Mouse (Mus musculus): Measurements from ENCODE around the gene Ubald2. TPM values are rescaled to one million over a fixed set of nuclear protein-coding genes. Genes with fewer than 3 reads are reported as not detected.
"Not testable (repeated sequence)": the region's sequence is repeated elsewhere in the genome, so short reads cannot be mapped to it uniquely, and the experiment has no call there.

Gene Ubald2
- polyA plus RNA-seq, 1 experiment from 2014 or later: 92.4 TPM

DNA sequence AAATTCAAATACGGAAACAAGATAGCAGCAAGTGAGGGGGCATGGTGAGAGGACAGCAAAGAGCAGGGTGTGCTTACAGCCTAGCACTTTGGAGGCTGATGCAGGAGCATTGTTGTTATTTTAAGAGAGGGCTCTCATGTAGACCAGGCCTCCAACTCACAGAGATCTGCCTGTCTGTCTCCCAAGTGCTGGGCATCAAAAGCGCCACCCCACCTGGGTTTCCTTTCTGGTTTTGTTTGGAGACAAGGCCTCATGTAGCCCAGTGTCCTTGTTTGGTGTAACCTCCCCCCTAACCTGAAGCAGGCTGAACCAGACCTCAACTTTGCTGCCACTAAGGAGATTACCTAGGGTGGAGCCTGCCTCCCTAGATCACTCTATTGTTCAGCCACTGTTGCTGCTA lies 11.3 kb upstream of the Ubald2 start:
- Histone ChIP-seq H3K36me3 (ENCODE audit: control insufficient read depth, insufficient read depth, low read length) (no peaks in the 10 kb centered on the region), H3K27me3 (ENCODE audit: control insufficient read depth, insufficient read depth, low read length) (no peaks in the 10 kb centered on the region), H3K9ac (ENCODE audit: low read length) (no peak overlapping the region), H3K27ac (ENCODE audit: low read depth, low read length) (no peak overlapping the region), H3K4me3 (ENCODE audit: low read depth, low read length) (no peak overlapping the region), H3K9me3 (ENCODE audit: control insufficient read depth, low read length) (no peaks in the 10 kb centered on the region), H3K4me2 (ENCODE audit: low read depth) (no peak overlapping the region), H3K4me1 (ENCODE audit: control insufficient read depth, insufficient read depth, low read length) (no peaks in the 10 kb centered on the region; the same call in 1 of the 2 replicates)
- 82% methylated on average over 2 of the region's 2 CpGs for WGBS
- ATAC-seq (ENCODE audit: insufficient read depth, low FRiP score, low TSS enrichment) (no peak), DNase-seq (ENCODE audit: low spot score) (no peak)

DNA sequence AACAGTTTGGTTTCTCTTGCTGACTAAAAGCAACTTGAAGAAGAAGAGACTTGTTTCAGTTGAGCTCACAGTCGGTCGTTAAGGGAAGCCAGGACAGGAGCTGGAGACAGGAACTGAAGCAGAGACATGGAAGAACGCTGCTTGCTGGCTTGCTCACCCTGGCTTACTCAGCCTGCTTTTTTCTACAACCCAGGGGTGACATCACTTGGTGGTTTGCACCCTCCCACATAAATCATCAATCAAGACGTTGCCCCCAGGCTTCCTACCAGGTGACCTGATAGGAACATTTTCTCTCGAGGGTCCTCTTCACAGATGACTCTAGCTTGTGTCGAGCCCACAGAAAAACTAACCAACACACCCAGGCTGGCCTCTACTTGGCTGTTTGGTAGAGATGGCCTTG lies 10.7 kb upstream of the Ubald2 start:
- no peak overlapping the region for H3K27ac ChIP-seq (ENCODE audit: low read depth, low read length)
- H3K9ac ChIP-seq (ENCODE audit: low read length): no peak overlapping the region
- no peak overlapping the region for H3K4me3 ChIP-seq (ENCODE audit: low read depth, low read length)
- no peaks in the 10 kb centered on the region for H3K36me3 ChIP-seq (ENCODE audit: control insufficient read depth, insufficient read depth, low read length)
- no peaks in the 10 kb centered on the region for H3K27me3 ChIP-seq (ENCODE audit: control insufficient read depth, insufficient read depth, low read length)
- H3K4me2 ChIP-seq (ENCODE audit: low read depth): no peak overlapping the region
- no peaks in the 10 kb centered on the region for H3K9me3 ChIP-seq (ENCODE audit: control insufficient read depth, low read length)
- no peak for ATAC-seq (ENCODE audit: insufficient read depth, low FRiP score, low TSS enrichment)
- DNase-seq (ENCODE audit: low spot score): no peak
- WGBS: 78% methylated on average over 6 of the region's 6 CpGs
- no peaks in the 10 kb centered on the region; the same call in 1 of the 2 replicates for H3K4me1 ChIP-seq (ENCODE audit: control insufficient read depth, insufficient read depth, low read length)

DNA sequence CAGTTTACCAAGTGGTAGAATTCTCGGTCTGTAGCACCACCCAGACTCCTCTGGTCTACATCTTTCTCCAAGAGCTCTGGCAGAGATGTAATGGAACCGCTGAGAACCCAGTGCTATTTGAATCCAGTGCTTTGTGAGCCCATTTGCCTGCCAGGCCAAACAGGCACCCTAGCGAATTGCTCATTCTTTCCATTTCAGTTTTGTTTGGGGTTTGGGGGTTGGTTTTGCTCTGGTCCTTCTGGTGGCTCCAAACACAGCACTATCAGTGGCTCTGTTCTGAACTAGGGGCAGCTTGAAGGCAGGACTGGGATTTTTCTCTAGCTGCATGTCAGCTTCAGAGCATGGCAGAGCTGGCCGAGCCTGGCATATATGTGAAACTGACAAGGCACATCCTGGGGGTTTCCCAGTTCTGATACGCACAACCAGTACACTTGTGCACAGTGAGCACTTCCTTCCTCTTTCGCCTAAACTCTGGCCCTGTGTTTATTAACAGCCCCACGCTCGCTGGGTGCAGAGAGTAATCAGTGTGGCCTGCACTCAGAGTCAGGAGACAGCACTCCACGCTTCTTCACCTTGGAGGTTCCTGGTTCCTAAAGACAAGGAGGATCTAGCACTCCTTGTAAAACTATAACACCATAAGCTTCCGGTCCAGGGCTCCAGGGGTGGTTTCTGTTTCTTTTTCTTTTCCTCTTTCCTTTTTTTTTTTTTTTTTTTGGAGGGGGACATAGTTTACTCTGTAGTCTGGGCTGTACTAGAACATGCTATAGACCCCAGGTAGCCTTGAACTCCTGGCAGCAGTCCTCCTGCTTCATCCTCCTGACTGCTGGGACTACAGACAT lies 9.9 kb upstream of the Ubald2 start:
- Histone ChIP-seq H3K36me3 (ENCODE audit: control insufficient read depth, insufficient read depth, low read length) (no peaks in the 10 kb centered on the region), H3K9me3 (ENCODE audit: control insufficient read depth, low read length) (no peaks in the 10 kb centered on the region), H3K9ac (ENCODE audit: low read length) (no peak overlapping the region), H3K27me3 (ENCODE audit: control insufficient read depth, insufficient read depth, low read length) (no peaks in the 10 kb centered on the region), H3K4me2 (ENCODE audit: low read depth) (no peak overlapping the region), H3K27ac (ENCODE audit: low read depth, low read length) (no peak overlapping the region), H3K4me3 (ENCODE audit: low read depth, low read length) (no peak overlapping the region), H3K4me1 (ENCODE audit: control insufficient read depth, insufficient read depth, low read length) (no peaks in the 10 kb centered on the region)
- ATAC-seq (ENCODE audit: insufficient read depth, low FRiP score, low TSS enrichment) (no peak), DNase-seq (ENCODE audit: low spot score) (no peak)
- 79% methylated on average over 10 of the region's 10 CpGs for WGBS

DNA sequence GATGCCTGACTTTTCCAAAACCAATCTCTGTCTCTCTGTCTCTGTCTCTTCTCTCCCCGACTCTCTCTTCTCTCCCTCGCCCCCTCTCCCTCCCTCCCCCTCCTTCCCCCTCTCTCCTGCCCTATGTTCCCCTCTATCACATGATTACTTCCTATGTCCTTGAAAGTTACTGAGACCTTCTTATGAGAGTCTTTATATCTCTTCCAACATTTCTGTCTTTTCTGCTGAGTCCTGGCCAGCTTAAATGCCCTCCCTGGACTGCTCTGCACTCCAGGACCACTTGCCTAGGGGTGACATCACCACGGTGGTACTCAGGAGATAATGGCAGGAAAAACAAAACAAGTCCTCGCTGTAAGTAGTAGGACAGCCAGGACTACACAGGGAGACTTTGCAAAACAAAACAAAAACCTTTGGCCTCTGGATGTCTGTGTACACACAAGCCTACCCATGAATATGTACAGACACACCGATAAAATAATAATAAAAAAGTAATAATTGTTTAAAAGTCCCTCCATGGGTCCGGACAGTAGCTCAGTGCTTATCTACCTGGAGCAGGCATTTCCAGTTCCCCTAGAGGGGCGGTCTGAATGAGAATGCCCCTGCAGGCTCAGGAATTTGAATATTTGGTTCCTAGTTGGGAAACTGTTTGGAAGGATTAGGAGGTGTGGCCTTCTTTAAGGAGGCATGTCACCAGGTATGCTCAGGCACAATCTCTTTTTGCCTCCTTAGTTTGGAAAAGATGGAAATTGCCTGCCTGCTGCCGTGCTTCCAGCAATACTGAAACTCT lies 9.1 kb upstream of the Ubald2 start:
- no peak overlapping the region for H3K9ac ChIP-seq (ENCODE audit: low read length)
- ATAC-seq (ENCODE audit: insufficient read depth, low FRiP score, low TSS enrichment): no peak
- 62% methylated on average over 8 of the region's 8 CpGs for WGBS

DNA sequence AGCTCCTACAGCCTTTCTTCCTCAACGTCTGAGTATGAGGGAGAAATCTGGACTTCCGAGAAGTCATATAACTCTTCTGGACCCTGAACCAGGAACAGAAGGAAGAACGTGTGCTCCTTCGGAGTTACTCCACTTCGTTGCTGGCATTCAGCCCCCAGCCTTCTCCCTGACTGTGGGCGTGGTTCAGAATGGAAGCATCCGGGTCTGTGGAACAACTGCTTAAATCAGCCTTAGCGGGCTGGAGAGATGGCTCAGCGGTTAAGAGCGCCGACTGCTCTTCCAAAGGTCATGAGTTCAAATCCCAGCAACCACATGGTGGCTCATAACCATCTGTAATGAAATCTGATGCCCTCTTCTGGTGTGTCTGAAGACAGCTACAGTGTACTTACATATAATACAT lies 7.6 kb upstream of the Ubald2 start:
- H3K27me3 ChIP-seq (ENCODE audit: control insufficient read depth, insufficient read depth, low read length); H3K4me1 ChIP-seq (ENCODE audit: control insufficient read depth, insufficient read depth, low read length); H3K36me3 ChIP-seq (ENCODE audit: control insufficient read depth, insufficient read depth, low read length); H3K4me3 ChIP-seq (ENCODE audit: low read depth, low read length); DNase-seq (ENCODE audit: low spot score); H3K27ac ChIP-seq (ENCODE audit: low read depth, low read length); ATAC-seq (ENCODE audit: insufficient read depth, low FRiP score, low TSS enrichment); H3K9me3 ChIP-seq (ENCODE audit: control insufficient read depth, low read length); H3K9ac ChIP-seq (ENCODE audit: low read length); H3K4me2 ChIP-seq (ENCODE audit: low read depth): not testable (repeated sequence)
- WGBS: 89% methylated on average over 11 of the region's 11 CpGs

More for the DNA sequence above, 9.1 kb upstream of the Ubald2 start:
- Histone ChIP-seq H3K4me2 (ENCODE audit: low read depth) (no peak overlapping the region), H3K36me3 (ENCODE audit: control insufficient read depth, insufficient read depth, low read length) (no peaks in the 10 kb centered on the region), H3K9me3 (ENCODE audit: control insufficient read depth, low read length) (no peaks in the 10 kb centered on the region), H3K4me1 (ENCODE audit: control insufficient read depth, insufficient read depth, low read length) (no peaks in the 10 kb centered on the region), H3K27me3 (ENCODE audit: control insufficient read depth, insufficient read depth, low read length) (no peaks in the 10 kb centered on the region), H3K4me3 (ENCODE audit: low read depth, low read length) (no peak overlapping the region), H3K27ac (ENCODE audit: low read depth, low read length) (no peak overlapping the region)
- no peak for DNase-seq (ENCODE audit: low spot score)

DNA sequence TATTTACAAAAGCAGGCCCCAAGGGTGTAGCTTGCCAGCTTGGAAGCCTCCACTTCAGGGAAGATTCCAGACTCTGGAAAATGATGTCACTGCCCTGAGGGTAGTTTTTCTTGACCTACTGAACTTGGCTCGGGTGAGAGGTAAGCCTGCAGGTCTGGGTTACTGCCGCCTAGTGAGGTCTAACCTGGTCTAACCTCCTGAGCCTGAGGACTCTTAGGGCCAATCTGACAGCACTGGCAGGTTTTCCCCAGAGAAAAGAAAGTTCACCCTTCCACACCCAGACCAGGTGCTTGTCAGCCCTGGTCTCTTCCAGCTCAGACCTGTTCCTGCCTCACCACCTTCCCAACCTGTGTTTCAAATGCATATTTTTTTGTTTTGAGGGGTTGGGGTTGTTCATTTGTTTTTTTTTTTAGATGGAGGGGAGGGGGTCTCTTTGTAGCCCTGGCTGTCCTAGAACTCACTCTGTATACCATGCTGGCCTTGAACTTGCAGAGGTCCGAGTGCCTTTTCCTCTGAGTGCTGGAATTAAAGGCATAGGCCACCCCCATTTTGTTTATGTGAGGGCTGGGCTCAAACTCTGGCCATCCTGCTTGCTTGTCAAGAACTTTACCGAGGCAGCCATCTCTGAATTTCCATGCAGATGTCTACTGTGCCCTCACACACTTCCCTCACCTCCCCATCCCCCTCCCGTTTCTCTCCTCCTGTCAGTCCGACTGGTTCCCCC lies 6.9 kb upstream of the Ubald2 start:
- Histone ChIP-seq H3K9ac (ENCODE audit: low read length) (no peak overlapping the region), H3K4me1 (ENCODE audit: control insufficient read depth, insufficient read depth, low read length) (no peaks in the 10 kb centered on the region)
- WGBS: 74% methylated on average over 6 of the region's 6 CpGs

DNA sequence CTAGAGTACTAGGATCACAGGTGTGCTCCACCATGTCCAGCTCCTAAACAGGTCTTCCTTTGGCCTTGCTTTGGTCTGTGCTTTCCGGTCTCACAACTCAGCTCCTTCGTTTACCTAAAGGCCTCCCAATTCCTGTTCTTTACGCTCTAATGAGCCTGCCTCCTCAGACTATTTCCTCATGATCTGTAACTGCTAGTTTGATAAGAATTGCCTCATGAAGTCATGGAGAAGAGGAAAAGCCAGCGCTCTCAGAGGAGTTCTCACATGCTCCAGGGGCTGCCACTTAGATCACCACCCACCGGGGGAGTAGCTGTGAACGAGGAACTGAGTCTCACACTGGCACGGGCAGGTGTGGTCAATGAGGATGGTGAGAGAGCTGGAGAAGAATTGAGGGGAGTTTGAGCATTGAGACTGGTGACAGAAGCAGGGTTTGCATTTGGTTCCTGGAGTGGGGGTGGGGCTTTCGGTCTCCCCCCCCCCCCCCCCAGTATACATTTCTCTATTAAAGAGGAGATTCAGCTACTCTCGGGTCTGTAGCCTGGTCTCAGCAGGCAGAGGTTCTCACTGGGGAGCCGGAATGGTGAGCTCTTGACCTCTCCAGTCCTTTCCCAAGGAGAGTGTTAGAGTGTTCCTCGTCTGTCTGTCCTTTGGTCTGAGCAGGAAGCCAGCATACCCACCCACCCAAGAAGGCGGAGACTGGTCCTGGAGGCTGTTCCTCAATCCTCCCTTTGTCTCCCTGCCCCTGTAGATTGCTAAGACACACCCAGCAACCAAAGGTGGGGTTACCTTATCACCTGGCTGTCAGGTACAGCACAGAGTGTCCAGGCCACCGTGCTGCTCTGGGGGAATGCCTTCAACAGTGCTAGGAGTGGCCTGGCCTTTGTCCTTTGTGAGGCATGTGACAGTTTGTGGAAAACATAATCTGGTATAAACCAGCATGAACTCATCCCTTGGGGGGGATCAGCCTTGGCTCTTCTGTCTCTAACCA lies 4.7 kb upstream of the Ubald2 start:
- ATAC-seq (ENCODE audit: insufficient read depth, low FRiP score, low TSS enrichment) (no peak), DNase-seq (ENCODE audit: low spot score) (no peak)
- H3K27me3 ChIP-seq (ENCODE audit: control insufficient read depth, insufficient read depth, low read length): no peaks in the 10 kb centered on the region
- no peak overlapping the region for H3K4me2 ChIP-seq (ENCODE audit: low read depth)
- no peak overlapping the region for H3K9ac ChIP-seq (ENCODE audit: low read length)
- H3K36me3 ChIP-seq (ENCODE audit: control insufficient read depth, insufficient read depth, low read length): no peaks in the 10 kb centered on the region
- no peak overlapping the region for H3K27ac ChIP-seq (ENCODE audit: low read depth, low read length)
- WGBS: 55% methylated on average over 13 of the region's 13 CpGs
- H3K4me1 ChIP-seq (ENCODE audit: control insufficient read depth, insufficient read depth, low read length): no peaks in the 10 kb centered on the region
- no peaks in the 10 kb centered on the region for H3K9me3 ChIP-seq (ENCODE audit: control insufficient read depth, low read length)
- no peak overlapping the region for H3K4me3 ChIP-seq (ENCODE audit: low read depth, low read length)

More for the DNA sequence above, 6.9 kb upstream of the Ubald2 start:
- no peak for DNase-seq (ENCODE audit: low spot score)
- Histone ChIP-seq H3K36me3 (ENCODE audit: control insufficient read depth, insufficient read depth, low read length) (no peaks in the 10 kb centered on the region), H3K27me3 (ENCODE audit: control insufficient read depth, insufficient read depth, low read length) (no peaks in the 10 kb centered on the region), H3K4me2 (ENCODE audit: low read depth) (no peak overlapping the region), H3K9me3 (ENCODE audit: control insufficient read depth, low read length) (no peaks in the 10 kb centered on the region), H3K4me3 (ENCODE audit: low read depth, low read length) (no peak overlapping the region), H3K27ac (ENCODE audit: low read depth, low read length) (no peak overlapping the region)
- ATAC-seq (ENCODE audit: insufficient read depth, low FRiP score, low TSS enrichment): no peak
